Mouse (Mus musculus) C2C12 (cell line): ENCODE data around the gene Hal. TPM values are rescaled to one million over a fixed set of nuclear protein-coding genes. Genes with fewer than 3 reads are reported as not detected.
"Not testable (repeated sequence)": the region's sequence is repeated elsewhere in the genome, so short reads cannot be mapped to it uniquely, and the experiment has no call there.

ENCODE experiments used
- H3K27me3 ChIP-seq: one replicate; pipeline ENCODE4 v1.6.1; 2011; ENCODE audit not compliant: control insufficient read depth, insufficient read depth, insufficient read length
- H3K36me3 ChIP-seq: one replicate; pipeline ENCODE4 v1.6.1; 2011; ENCODE audit not compliant: control insufficient read depth, insufficient read depth
- H3K4me3 ChIP-seq: one replicate; pipeline ENCODE4 v1.5.1; 2011; ENCODE audit warnings: mild to moderate bottlenecking, control low read depth; ENCODE audit not compliant: poor library complexity, insufficient read depth, severe bottlenecking
- H3K79me2 ChIP-seq: one replicate; pipeline ENCODE4 v1.6.1; 2011; ENCODE audit not compliant: control insufficient read depth, insufficient read depth
- H3K79me3 ChIP-seq: one replicate; pipeline ENCODE4 v1.6.1; 2011; ENCODE audit warnings: low read depth, control low read depth
- H3ac ChIP-seq: one replicate; pipeline ENCODE3; 2011; ENCODE audit warnings: low read depth; ENCODE audit not compliant: control insufficient read depth, insufficient read length
- CEBPB ChIP-seq: IDR thresholded peaks from one replicate; pipeline ENCODE4 v1.6.1; 2011; ENCODE audit warnings: low read depth, mild to moderate bottlenecking, control low read depth, moderate library complexity
- CTCF ChIP-seq: IDR thresholded peaks from one replicate; pipeline ENCODE4 v1.5.1; 2011; ENCODE audit not compliant: control insufficient read depth, insufficient read depth, insufficient read length
- FOSL1 ChIP-seq: IDR thresholded peaks from one replicate; pipeline ENCODE4 v1.8.0; 2011; ENCODE audit warnings: mild to moderate bottlenecking, low read length; ENCODE audit not compliant: poor library complexity, insufficient read depth, severe bottlenecking
- MAX ChIP-seq: IDR thresholded peaks from one replicate; pipeline ENCODE4 v1.6.1; 2011; ENCODE audit warnings: mild to moderate bottlenecking, control low read depth
- MYOD1 ChIP-seq: IDR thresholded peaks from one replicate; pipeline ENCODE4 v1.6.1; 2011; ENCODE audit warnings: low read depth; ENCODE audit not compliant: control insufficient read depth, insufficient read length
- MYOG ChIP-seq: IDR thresholded peaks from one replicate; pipeline ENCODE4 v1.6.1; 2011; ENCODE audit not compliant: control insufficient read depth, insufficient read length; ENCODE audit errors: extremely low read depth
- USF1 ChIP-seq: IDR thresholded peaks from one replicate; pipeline ENCODE4 v1.6.1; 2011; ENCODE audit warnings: low read depth, mild to moderate bottlenecking, control low read depth, moderate library complexity
- polyA plus RNA-seq: library from polyadenylated mRNA; unstranded; fragments of >200 nt; fragmentation: generic; extraction: Trizol; gene quantifications from one replicate; pipeline ENCODE4 v1.2.1, GENCODE M21; 2012; ENCODE audit warnings: missing spikeins

Gene Hal
- polyA plus RNA-seq, 1 experiment, result 0.02 TPM

DNA sequence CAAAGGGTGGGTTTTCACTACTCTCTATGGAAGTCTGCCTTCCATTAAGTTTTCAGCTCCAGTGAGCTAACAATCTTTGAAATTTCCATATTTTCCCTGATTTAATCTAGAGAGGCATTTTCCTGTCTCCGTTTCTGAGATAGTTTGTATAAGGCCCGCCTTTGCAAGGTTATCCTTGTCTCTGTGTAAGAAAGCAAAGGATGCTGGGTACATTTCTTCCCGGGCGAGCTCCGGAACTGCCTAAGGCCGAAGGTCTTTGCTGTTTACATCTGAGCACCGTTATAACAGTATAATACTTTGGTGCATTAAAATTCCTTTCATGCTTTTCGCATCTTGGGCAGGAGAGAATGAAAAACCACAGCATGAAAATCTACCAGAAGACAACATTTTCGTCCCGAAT is 61.3 kb downstream of the Hal start:
- no peaks in the 10 kb centered on the region for H3K79me3 ChIP-seq
- no peak overlapping the region for H3K4me3 ChIP-seq
- no peak overlapping the region for H3ac ChIP-seq
- TF ChIP-seq FOSL1 (no peak), MYOD1 (no peak)
- no peaks in the 10 kb centered on the region for H3K79me2 ChIP-seq
- H3K27me3 ChIP-seq, result no peaks in the 10 kb centered on the region
- no peaks in the 10 kb centered on the region for H3K36me3 ChIP-seq

DNA sequence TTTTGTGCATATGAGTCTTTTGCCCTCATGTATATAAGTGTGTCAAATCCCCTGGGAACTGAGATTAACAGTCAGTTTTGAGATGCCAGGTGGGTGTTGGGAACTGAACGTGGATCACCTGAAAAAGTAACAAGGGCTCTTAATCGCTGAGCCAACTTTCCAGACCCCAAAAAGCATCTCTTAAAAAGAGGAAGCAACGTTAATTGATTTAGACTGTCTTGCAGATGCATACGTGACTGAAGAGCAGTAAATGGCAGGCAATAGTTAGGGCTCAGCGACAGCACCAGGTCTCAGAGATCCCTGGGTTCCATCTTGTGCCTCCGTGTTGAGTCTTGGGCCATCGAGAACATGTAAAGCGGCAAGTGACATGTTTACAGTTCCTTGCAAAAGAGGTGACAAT is 64.0 kb downstream of the Hal start:
- TF ChIP-seq FOSL1 (no peak), MYOG (no peak), MAX (no peak), MYOD1 (no peak), USF1 (no peak), CTCF (no peak), CEBPB (no peak)
- Histone ChIP-seq H3ac (no peak overlapping the region), H3K79me2 (no peaks in the 10 kb centered on the region), H3K36me3 (no peaks in the 10 kb centered on the region), H3K27me3 (no peaks in the 10 kb centered on the region), H3K79me3 (no peaks in the 10 kb centered on the region), H3K4me3 (no peak overlapping the region)

- not testable (repeated sequence) for H3K4me3 ChIP-seq, H3ac ChIP-seq, H3K36me3 ChIP-seq, H3K27me3 ChIP-seq, H3K79me2 ChIP-seq, H3K79me3 ChIP-seq
These were observed 69.4 kb downstream of the Hal start for GRCm38 (mm10) chr10:93557971-93558370.

- Histone ChIP-seq H3K4me3 (no peak overlapping the region), H3K79me2 (no peaks in the 10 kb centered on the region), H3ac (no peak overlapping the region), H3K27me3 (no peaks in the 10 kb centered on the region), H3K36me3 (no peaks in the 10 kb centered on the region), H3K79me3 (no peaks in the 10 kb centered on the region)
- no peak for TF ChIP-seq CTCF
- no peak for TF ChIP-seq FOSL1
- no peak for TF ChIP-seq CEBPB
- TF ChIP-seq USF1, result no peak
- TF ChIP-seq MYOG, result no peak
- TF ChIP-seq MYOD1, result no peak
- TF ChIP-seq MAX, result no peak
These were observed 71.2 kb downstream of the Hal start for GRCm38 (mm10) chr10:93559786-93560185.

DNA sequence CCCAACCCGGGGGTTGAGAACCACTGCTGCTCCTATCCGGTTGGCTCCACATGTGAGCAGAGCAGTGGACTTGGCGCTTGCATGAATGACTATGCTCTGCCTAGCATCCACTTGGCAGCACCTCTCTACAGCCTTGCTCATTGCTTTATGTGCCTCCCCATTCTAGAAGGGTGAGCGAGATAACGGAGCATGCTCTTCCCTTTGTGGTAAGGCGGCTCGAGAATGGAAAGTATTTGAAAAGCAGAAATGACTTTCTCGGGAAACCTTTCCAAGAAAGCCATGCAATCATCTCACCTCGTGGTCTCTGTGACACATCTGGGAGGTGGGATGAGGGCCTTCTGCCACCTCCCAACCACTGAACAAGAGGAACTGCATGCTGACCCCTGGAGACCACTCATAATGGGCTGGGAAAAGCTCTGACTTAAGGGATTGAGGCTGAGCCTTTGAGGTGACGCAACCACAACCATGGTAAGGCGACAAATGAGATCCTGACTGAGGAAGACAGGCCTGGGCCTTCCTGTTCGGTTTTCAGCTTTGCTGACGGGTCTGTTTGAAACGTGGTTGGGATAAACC is 76.0 kb downstream of the Hal start:
- Histone ChIP-seq H3K79me2 (no peaks in the 10 kb centered on the region), H3K27me3 (no peaks in the 10 kb centered on the region), H3K4me3 (no peak overlapping the region), H3K79me3 (no peaks in the 10 kb centered on the region), H3ac (no peak overlapping the region), H3K36me3 (no peaks in the 10 kb centered on the region)
- TF ChIP-seq MYOD1 (no peak), FOSL1 (no peak), USF1 (no peak), CEBPB (no peak), CTCF (no peak), MYOG (no peak), MAX (no peak)

- Histone ChIP-seq H3K79me3 (no peaks in the 10 kb centered on the region), H3K36me3 (no peaks in the 10 kb centered on the region), H3K27me3 (no peaks in the 10 kb centered on the region), H3ac (no peak overlapping the region), H3K79me2 (no peaks in the 10 kb centered on the region), H3K4me3 (no peak overlapping the region)
- TF ChIP-seq FOSL1 (no peak), MYOD1 (no peak), CEBPB (no peak), MAX (no peak), USF1 (no peak), CTCF (no peak), MYOG (no peak)
These were observed 78.5 kb downstream of the Hal start for GRCm38 (mm10) chr10:93567066-93567465.

GRCm38 (mm10) chr10:93567841-93568566 is 79.4 kb downstream of the Hal start:
- Histone ChIP-seq H3K79me3 (no peaks in the 10 kb centered on the region), H3K36me3 (no peaks in the 10 kb centered on the region), H3K79me2 (no peaks in the 10 kb centered on the region), H3K27me3 (no peaks in the 10 kb centered on the region), H3ac (no peak overlapping the region), H3K4me3 (no peak overlapping the region)
- TF ChIP-seq USF1, result no peak
- no peak for TF ChIP-seq MYOG
- no peak for TF ChIP-seq CTCF
